Mouse (Mus musculus) left cerebral cortex, postnatal 10 days (tissue): ENCODE data around the gene Robo1. TPM values are rescaled to one million over a fixed set of nuclear protein-coding genes. Genes with fewer than 3 reads are reported as not detected.

ENCODE experiments used
- DNase-seq, 2 experiments: peaks; one replicate each; pipeline ENCODE4 v3.0.0; 2021 to 2022; ENCODE audit warnings: low spot score in 2 of 2, mixed read lengths in 1 of 2; ENCODE audit errors: extremely low spot score in 1 of 2
- intact Hi-C: fragments of 180-260 bp; cut with DNase I; formaldehyde crosslinking; loops from one replicate; pipeline ENCODE4 v1.15.1; 2025
- total RNA-seq, 2 experiments: library from RNA; stranded (reverse); gene quantifications; 2 replicates each; pipeline ENCODE4 v1.2.3; 2021

The Robo1 gene
- total RNA-seq, 2 experiments from 2014 or later, result 96.8 to 101 TPM

DNA sequence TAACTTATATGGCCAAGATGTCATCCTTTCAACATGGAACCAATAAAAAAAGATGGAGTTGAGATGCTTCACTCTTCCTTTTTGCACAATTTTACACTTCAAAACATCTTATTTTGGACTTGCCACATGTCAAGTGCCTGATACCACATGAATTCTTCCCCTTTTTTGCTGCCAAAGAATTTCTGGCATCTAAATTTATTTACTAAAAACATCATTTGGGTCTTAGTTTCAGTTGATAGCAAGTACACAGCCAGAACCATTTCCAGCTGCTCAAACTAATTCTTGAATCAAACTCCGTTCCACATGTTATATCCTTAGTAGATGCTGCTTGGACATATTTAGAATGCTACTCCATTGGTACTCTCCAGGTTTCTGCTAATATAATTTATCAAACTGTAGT is 267.1 kb downstream of the Robo1 start:
- no peak for DNase-seq
- intact Hi-C loops, result no loop called here

DNA sequence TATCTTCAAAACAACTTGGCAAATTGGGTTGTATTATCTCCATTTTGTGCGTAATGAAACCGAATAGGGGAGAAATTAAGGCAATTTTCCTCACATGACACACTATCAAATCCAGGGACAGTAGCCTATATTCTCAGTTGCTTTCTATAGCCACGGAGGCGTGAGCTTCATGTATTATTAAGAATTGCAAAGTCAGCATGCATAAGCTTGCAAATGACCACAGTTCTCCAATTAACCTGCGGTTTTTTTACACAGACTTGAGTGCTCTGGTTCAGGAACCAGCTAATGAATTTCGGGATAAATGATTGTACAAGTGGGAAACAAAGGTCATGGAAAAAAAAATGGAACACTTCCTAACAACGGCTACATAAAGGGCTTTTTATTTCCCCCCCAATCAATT is 268.9 kb downstream of the Robo1 start:
- DNase-seq, result no peak
- intact Hi-C loops, result no loop called here

DNA sequence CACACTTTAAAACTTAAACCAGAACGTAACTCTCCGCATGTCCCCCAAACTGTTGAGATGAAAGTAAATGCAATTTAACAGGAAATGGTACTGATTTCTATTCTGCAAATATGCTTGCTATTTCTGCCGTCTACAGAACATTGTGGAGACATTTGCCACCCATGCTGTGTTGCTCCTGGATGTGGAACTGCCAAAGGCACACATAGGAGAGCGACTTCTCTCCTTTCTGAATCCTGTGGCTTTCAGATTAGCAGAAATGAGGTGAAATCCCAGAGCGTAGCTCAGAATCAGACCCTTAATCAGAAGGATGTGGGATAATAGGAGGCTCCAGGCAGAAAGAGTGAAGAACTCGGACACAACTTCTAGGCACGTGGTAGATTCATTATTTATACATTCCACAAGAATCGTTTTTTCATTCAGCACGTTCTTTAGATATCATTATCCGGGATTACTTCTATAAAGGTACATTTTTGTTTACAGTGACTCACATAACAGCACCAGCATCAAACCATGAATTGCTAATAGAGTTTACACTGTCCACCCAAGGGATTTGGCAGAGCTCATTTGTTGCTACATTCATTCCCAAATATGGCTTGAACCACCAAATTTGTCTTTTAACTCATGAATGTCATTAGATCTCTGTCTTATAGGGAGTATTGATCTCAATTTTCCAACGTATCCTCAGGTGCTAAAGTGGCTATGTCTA is 276.5 kb downstream of the Robo1 start:
- intact Hi-C loops, result no loop called here

DNA sequence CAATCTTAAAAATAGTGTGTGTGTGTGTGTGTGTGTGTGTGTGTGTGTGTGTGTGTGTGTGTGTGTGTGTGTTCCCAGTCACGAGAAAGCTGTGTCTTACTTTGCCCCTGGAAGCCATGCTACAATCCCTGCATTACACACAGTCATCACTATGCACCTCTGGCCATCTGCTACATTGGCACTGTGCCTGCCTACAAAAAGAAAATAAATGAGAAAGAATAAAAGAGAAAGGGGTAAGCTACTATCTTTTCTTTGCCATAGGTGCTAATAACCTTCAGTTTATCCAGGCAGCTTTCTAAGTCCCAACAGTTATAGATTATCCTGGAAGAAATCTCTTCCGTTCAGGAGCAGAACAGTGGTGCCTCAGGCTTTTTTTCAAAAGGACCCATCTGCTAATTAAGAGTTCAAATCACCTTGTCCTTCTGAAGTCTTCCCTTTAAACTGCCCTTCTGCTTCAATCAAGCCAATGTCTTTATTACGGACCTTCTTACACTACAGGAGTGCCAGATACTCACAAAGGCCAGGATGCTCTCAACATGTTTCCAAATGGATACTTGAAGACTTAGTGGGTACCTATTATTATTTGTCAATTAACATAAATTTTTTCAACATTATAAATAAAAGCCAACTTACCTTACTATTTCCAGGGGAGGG is 277.2 kb downstream of the Robo1 start:
- no peak for DNase-seq

More for the DNA sequence above, 276.5 kb downstream of the Robo1 start:
- DNase-seq, result no peak

DNA sequence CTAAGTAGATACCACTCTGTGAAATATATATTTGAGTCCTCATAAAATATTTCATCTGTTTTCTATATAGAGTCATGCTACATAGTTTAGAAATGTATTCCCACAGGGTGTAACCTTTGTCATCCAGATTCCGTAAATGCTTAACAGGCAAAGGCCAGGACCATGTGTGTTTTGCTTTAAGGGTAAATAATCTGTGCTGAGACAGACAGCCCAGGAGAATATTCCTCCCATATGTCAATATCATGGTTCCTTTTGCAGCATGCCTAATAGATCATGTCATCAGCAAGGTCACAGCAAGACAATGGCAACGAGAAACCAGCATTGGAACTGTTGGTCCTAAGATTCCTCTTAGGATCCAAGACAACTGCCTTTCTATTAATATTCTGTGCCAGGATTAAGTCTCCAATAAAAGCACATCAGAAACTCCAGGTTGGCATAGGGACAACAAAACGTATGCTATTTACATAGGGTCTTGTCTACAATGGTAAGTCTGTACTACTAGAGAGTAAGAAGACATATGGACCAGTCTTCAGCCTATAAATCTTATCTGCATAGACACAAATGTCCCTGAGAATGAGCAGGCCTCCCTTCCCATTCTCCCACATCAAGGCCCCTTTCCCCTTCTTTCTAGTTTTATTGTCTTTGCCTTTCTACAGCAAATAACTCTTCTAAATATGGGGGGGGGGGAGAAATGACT is 279.4 kb downstream of the Robo1 start:
- DNase-seq, result no peak
- intact Hi-C loops, result no loop called here

More for the DNA sequence above, 277.2 kb downstream of the Robo1 start:
- intact Hi-C loops, result no loop called here

DNA sequence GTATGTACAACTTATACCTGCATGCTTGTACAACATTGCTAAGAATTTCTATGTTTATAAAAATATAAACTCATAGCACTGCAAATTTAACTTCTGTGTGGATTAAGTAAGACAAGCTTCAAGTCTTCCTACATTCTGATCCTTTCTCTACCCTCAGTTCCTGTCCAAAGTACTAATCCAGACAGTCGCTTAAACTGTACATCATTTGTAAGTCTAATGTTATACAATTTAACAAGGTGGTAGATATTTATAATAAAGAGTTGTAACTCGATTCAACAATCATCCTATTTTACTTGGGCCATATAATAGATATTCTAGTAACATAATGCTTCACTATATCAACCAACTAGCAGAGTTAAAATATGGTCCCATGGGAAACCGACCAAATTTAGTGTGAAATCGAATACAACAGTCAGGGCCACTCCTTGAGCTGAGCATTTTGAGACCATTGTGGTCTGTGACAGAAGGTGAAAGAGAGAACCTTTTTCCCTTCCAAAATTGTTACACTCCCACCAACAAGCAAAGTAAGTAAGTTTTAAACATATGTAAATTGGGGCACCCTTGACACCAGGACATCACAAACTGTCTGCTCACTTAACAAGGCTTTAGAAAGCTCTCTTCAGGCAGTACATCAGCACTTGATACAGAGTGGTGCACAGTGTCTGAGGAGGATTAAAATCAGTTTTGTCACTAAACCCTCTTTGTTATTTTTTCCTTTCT is 295.5 kb downstream of the Robo1 start:
- intact Hi-C loops, result loop anchor here (10.0 kb wide), 1 partner anchor 379 kb away; no protein-coding TSS in a partner anchor
- no peak for DNase-seq

DNA sequence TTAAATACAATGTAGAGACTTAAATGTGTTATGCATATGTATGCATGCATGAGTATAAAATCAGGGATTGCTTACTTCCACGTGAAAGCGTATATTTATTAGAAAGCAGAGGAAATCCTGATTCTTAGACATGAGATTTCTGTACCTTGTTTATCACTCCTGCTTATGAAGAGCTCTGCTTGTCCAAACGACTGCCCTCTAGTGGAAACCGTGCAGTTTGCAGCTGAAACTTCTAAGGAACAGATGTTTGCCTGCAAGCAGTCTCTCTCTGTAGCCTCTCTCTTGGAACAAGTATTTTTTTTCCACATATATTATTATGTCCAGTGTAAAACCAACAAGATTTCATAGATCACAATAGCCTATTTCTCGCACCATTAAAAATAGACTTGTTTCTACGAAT is 297.0 kb downstream of the Robo1 start:
- intact Hi-C loops, result loop anchor here (10.0 kb wide), 1 partner anchor 380 kb away; no protein-coding TSS in a partner anchor
- peak; percentile 73 to 77 for DNase-seq

DNA sequence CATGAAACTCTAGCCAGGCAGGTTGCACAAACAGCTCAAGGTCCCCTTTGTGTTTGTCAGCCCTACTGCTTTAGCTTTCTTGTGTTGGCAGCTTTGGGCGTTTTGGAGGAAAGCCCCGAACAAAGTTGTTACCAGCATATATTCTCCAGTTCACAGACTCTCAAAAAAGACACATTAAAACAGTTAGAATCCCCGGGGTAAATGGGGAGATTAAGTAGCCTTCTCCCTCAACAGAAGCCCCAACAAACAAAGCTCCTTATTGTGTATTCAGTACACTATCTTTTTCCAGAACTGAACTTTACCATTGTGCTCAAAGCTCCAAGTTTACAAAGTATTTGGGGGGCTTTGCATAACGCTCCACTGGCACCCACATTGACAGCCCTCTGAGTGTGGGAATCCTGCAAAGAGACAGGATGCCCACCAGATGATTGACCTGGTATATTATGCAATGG is 302.6 kb downstream of the Robo1 start:
- intact Hi-C loops, result loop anchor here (10.0 kb wide), 2 partner anchors 256 to 364 kb away; no protein-coding TSS in a partner anchor
- no peak for DNase-seq

DNA sequence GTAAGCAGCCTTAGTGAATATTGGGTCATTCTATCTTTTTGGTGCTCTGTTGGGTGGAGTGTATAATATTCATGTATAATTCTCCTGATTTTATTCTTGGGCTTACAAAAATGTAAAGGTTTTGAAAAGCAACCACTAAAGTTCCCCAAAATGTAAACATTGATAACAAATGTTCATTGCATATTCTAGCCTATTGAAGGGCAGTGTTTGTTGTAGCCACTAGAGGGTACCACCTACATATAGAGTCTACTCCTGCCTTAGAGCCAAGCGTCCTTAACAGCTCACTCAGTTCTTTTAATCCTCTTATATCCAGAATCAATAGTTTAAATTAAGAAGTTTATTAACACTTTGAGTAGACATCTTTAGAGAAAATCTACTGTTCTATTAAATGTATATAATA is 306.8 kb downstream of the Robo1 start:
- DNase-seq, result peak in 1 of 2 experiments; percentile 9
- intact Hi-C loops, result loop anchor here (10.0 kb wide), 2 partner anchors 260 to 360 kb away; no protein-coding TSS in a partner anchor

DNA sequence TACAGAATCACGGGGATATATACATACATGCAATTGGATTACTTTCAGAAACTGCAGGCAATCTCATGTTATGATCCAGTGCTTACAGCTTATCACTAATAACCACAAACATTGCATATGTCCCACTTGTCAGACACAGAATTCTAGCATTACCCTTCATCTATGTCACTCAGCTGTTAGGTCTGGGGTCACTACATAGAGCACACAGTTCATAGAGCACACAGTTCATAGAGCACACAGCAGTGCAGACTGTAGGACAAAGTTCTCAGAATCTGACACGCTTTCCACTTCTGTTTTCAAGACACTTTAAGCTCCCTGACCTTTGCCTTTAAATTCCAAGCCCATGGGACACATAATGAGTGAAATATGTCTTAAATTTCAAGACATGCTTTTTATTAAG is 307.3 kb downstream of the Robo1 start:
- DNase-seq, result no peak
- intact Hi-C loops, result loop anchor here (10.0 kb wide), 2 partner anchors 261 to 359 kb away; no protein-coding TSS in a partner anchor

DNA sequence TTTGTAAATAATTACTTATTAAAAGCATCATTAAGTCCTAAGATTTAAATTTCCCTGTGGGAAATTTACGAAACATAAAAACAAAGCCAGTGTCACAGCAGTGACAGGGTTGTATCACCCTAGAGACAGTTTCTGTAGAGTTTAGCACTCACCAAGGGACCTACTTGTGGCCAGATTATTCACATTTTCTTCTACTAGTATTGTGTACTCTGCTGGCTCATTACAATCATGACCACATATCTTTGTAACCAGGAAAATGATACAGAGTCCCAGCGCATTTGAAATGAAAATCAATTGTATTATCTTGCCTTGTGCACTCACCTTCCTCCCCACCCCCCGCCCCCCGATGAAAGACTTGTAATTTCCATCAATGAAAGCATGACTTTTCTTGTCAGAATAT is 314.3 kb downstream of the Robo1 start:
- DNase-seq, result no peak
- intact Hi-C loops, result no loop called here

DNA sequence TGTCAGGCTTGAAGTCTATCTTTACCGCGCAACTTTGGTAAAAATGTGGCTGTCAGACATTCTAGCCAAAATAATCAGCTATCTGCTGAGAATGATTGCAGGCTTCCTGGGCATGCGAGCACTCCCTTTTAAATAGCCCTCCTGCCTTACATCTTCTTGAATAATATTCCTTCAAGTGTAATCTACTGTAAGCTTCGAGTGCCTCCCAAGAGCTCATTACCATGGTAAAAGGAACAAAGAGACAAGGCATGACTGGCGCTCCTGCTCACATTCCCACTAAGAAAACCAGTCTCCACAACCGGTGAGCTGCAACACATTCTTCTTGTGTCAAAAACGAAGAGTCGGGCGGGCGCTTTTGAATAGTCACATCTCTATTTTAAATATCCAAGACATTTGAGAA is 314.8 kb downstream of the Robo1 start:
- DNase-seq, result no peak
- intact Hi-C loops, result no loop called here

DNA sequence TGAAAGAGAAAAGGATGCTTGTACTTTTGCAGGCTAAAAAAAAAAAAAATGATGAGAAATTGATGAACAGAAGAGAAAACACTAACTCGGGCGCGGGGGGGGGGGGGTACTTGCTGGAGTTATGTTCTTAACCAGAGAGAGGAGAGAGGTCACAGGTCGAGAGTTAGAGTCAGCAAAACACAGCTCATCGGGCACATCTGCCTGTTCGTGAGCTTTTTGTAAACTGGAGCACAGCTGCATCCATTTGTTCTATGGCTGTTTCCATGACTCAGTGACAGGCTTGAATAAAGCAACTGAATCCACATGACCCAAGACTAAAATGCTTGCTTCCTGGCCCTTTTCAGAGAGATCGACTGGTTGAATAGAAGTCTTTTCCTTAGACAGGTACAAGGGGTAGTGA is 325.7 kb downstream of the Robo1 start:
- intact Hi-C loops, result no loop called here
- DNase-seq, result no peak

DNA sequence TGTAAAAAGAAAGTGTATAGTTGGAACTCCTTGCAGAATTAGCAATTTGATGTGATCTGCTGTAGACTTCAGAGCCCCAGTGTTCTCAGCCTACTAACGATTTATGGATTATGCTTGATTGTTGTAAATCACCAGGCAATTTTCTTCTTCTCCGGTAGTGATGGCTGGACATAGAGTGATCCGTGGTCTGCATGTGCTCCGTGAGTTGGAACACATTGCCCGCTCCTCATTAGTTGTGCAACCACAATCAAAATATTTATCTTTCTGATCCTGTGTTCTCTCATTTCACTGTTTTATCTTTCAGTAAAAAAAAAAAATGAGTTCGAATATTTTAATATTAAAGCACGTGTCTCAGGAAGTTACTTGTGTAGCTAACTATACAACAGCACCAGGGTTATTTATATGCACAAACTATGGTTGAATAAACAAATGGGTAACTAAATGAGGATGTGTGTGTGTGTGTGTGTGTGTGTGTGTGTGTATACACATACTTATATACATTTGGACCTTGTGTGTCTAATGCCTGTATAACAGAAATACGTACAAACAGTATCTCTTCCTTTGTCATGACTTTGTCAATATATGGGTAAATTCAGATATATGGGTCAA is 331.3 kb downstream of the Robo1 start:
- intact Hi-C loops, result no loop called here
- no peak for DNase-seq

DNA sequence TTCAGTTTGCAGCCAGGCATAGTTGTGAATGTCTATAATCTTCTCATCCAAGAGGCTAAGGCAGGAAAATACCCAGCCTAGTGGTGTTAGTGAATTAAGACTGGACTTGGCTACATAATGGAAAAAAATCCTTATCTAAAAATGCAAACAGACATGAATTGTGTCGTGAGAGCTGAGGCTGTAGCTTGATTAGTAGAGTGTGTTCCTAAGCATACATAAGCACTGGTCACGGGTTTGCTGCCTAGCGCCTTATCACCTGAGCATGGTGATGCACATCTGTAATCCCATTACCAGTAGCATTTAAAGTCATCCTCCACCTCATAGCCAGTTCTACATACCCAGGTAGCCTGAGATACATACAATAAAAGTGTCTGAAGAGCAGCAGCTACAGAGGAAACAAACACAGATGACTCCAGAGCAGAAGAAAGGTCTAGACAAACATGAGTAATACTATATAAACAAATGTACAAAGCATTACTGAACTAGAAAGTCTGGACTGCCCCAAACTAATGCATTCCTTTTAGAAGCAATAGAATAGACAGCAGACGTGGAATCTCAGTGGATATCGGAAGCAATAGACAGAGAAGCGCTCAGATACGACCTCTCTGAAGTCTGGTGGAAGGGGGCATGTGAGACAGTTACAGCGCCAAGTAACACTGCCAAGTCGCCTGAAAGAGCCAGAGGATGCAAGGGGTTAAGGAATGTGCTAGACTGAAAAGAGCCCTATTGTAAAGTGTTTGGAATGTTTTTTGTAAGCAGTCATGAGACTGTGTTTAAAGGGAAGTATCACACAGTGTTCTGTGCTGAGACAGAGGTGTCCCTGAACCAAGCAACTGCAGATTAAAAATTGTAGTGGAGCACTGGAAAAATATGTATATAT is 333.1 kb downstream of the Robo1 start:
- intact Hi-C loops, result no loop called here
- DNase-seq, result no peak

DNA sequence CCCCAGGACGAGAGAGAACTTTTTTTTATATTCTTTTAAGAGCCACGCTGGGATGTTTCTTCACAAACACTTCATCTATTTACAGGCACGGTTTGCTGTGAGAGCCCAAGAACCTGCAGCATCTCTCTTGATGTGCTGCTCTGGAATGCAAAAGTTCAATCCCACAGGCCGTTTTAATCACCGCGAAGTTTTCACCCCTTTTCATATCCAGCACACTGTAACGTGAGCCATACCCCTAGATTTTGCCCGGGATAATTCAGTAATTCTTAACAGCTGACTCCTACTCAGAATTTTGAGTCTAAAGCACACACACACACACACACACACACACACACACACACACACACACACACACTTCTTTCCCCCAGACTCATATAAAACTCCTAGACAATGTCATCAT is 337.8 kb downstream of the Robo1 start:
- DNase-seq, result no peak
- intact Hi-C loops, result no loop called here

DNA sequence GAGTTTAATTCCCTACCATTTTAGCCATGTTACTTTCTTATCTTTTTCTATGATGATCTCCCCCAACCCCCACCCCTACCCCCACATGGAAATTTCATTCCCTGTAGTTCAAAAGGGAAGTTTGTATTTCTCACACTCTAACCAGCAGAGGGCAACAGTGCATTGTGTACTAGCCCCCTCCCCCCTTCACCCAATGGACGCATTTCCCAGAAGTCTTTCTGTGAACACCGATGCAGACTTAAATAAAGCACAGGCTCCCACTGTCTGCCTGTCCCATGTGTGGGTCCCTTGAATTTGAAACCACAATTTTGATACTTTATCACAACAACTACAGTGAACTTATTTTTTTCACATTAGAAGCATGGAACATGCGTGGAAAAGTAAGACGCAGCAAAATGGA is 341.2 kb downstream of the Robo1 start:
- intact Hi-C loops, result no loop called here

DNA sequence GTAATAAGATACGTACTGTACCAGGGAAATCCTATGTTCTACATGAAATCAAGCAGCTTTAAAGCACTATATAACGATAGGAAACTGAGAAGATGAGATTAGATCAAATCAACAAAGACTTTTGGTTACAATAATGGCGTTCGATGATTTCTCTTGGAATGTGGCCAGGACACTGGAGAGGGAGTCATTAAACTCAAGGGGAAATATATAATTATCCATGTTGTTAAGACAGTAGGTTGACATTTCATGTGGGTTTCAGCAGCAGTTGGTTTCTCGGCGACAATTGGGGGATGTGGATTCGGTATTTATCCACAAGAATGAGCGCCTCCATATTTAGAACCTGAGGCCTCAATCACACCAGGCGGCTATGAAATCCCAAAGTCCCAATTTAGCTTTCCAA is 347.3 kb downstream of the Robo1 start:
- intact Hi-C loops, result no loop called here
- DNase-seq, result no peak

More for the DNA sequence above, 341.2 kb downstream of the Robo1 start:
- DNase-seq, result peak in 1 of 2 experiments; percentile 30
